Mouse (Mus musculus): ENCODE results near the gene Dcaf6. TPM values are rescaled to one million over a fixed set of nuclear protein-coding genes. Genes with fewer than 3 reads are reported as not detected.

Gene Dcaf6
- polyA plus RNA-seq, 1 experiment from 2014 or later: 12.2 TPM

DNA sequence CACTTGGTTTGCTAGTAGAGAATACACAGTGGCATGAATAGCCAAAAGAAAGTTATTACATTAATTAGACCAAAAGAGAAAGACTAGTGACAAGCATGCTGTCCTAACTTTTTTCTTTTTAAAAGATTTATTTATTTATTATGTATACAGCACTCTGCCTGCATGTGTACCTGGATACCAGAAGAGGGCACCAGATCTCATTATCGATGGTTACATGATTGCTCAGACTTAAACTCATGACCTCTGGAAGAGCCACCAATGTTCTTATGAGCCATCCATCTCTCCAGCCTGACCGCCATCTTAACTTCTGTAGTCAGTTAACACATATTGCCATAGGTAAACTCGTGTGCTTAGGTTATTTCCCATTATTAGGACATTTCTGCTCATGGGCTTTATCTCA lies 95.2 kb downstream of the Dcaf6 start:
- H3K9me3 ChIP-seq (replicated peaks; ENCODE audit: control insufficient read depth, low read length): no peaks in the 10 kb centered on the region
- no peak overlapping the region for H3K27ac ChIP-seq (replicated peaks; ENCODE audit: low read depth, low read length)
- H3K4me1 ChIP-seq (ENCODE audit: control insufficient read depth, insufficient read depth, low read length): no peaks in the 10 kb centered on the region
- DNase-seq (ENCODE audit: low spot score): no peak
- ATAC-seq (replicated peaks; ENCODE audit: insufficient number of reproducible peaks, low FRiP score, low TSS enrichment, low read depth): no peak
- H3K4me2 ChIP-seq (ENCODE audit: low read depth, low read length): no peak overlapping the region
- H3K27me3 ChIP-seq (ENCODE audit: control insufficient read depth, insufficient read depth, low read length): no peaks in the 10 kb centered on the region
- H3K36me3 ChIP-seq (replicated peaks; ENCODE audit: control insufficient read depth, insufficient read depth, low read depth, low read length): no peaks in the 10 kb centered on the region
- WGBS: 94% methylated on average over 3 of the region's 3 CpGs
- H3K4me3 ChIP-seq (ENCODE audit: low read depth, low read length): no peak overlapping the region
- H3K9ac ChIP-seq (replicated peaks; ENCODE audit: low read length): no peak overlapping the region

DNA sequence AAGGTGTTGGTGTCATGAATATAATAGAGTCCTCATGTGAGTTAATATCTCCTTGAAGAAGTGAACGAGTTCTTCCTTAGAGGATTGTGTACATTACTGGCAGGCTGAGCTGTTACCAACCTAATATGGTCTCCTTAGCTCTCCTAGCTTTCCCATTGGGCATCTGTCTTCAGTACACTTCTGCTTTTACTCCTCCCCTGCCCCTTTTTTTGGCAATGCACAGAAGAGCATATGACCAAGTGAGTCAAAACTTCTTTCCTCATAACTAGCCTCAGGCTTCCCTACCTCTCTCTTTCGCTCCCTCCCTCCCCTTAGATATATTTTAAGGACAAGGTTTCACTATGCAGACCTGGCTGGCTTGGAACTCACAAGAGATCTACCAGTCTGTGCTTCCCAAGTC lies 97.0 kb downstream of the Dcaf6 start:
- no peaks in the 10 kb centered on the region for H3K36me3 ChIP-seq (replicated peaks; ENCODE audit: control insufficient read depth, insufficient read depth, low read depth, low read length)
- H3K9me3 ChIP-seq (replicated peaks; ENCODE audit: control insufficient read depth, low read length): no peaks in the 10 kb centered on the region

DNA sequence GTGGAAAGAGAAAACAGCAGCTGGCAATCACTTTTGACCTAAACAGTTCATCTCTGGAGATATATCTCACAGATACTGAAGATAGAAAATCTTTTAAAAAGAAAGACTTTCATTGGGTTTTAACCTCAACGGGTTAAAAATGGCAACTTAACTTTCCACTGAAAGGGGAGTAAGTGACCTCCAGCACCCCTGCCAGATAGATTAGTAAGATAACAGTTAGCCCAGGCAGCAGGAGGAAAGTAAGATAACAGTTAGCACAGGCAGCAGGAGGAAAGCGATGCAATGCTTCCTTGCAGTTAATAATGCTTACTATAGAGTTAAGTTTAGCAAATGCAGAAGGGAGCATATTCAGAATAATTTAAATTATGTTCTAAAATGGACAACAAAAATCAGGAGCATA lies 103.9 kb downstream of the Dcaf6 start:
- Histone ChIP-seq H3K27me3 (ENCODE audit: control insufficient read depth, insufficient read depth, low read length) (no peaks in the 10 kb centered on the region), H3K9me3 (replicated peaks; ENCODE audit: control insufficient read depth, low read length) (no peaks in the 10 kb centered on the region), H3K4me3 (ENCODE audit: low read depth, low read length) (no peak overlapping the region), H3K9ac (replicated peaks; ENCODE audit: low read length) (no peak overlapping the region), H3K36me3 (replicated peaks; ENCODE audit: control insufficient read depth, insufficient read depth, low read depth, low read length) (no peaks in the 10 kb centered on the region), H3K4me2 (ENCODE audit: low read depth, low read length) (no peak overlapping the region), H3K4me1 (ENCODE audit: control insufficient read depth, insufficient read depth, low read length) (no peaks in the 10 kb centered on the region), H3K27ac (replicated peaks; ENCODE audit: low read depth, low read length) (no peak overlapping the region)
- 44% methylated on average over 2 of the region's 2 CpGs for WGBS
- ATAC-seq (replicated peaks; ENCODE audit: insufficient number of reproducible peaks, low FRiP score, low TSS enrichment, low read depth) (no peak), DNase-seq (ENCODE audit: low spot score) (no peak)

More for the DNA sequence above, 97.0 kb downstream of the Dcaf6 start:
- Histone ChIP-seq H3K9ac (replicated peaks; ENCODE audit: low read length) (no peak overlapping the region), H3K27me3 (ENCODE audit: control insufficient read depth, insufficient read depth, low read length) (no peaks in the 10 kb centered on the region), H3K4me1 (ENCODE audit: control insufficient read depth, insufficient read depth, low read length) (no peaks in the 10 kb centered on the region), H3K4me2 (ENCODE audit: low read depth, low read length) (no peak overlapping the region), H3K4me3 (ENCODE audit: low read depth, low read length) (no peak overlapping the region), H3K27ac (replicated peaks; ENCODE audit: low read depth, low read length) (no peak overlapping the region)
- ATAC-seq (replicated peaks; ENCODE audit: insufficient number of reproducible peaks, low FRiP score, low TSS enrichment, low read depth): no peak
- 85% methylated on average over 2 of the region's 2 CpGs for WGBS
- DNase-seq (ENCODE audit: low spot score): no peak

- DNase-seq (ENCODE audit: low spot score): no peak
- Histone ChIP-seq H3K36me3 (replicated peaks; ENCODE audit: control insufficient read depth, insufficient read depth, low read depth, low read length) (no peaks in the 10 kb centered on the region), H3K27ac (replicated peaks; ENCODE audit: low read depth, low read length) (no peak overlapping the region), H3K4me3 (ENCODE audit: low read depth, low read length) (no peak overlapping the region), H3K27me3 (ENCODE audit: control insufficient read depth, insufficient read depth, low read length) (no peaks in the 10 kb centered on the region), H3K9ac (replicated peaks; ENCODE audit: low read length) (no peak overlapping the region), H3K4me2 (ENCODE audit: low read depth, low read length) (no peak overlapping the region), H3K9me3 (replicated peaks; ENCODE audit: control insufficient read depth, low read length) (no peaks in the 10 kb centered on the region), H3K4me1 (ENCODE audit: control insufficient read depth, insufficient read depth, low read length) (no peaks in the 10 kb centered on the region)
- no peak for ATAC-seq (replicated peaks; ENCODE audit: insufficient number of reproducible peaks, low FRiP score, low TSS enrichment, low read depth)
These were observed 111.6 kb downstream of the Dcaf6 start for GRCm38 (mm10) chr1:165348627-165349026.

- no peak for ATAC-seq (replicated peaks; ENCODE audit: insufficient number of reproducible peaks, low FRiP score, low TSS enrichment, low read depth)
- H3K36me3 ChIP-seq (replicated peaks; ENCODE audit: control insufficient read depth, insufficient read depth, low read depth, low read length): no peaks in the 10 kb centered on the region
- WGBS: 35% methylated on average over 4 of the region's 4 CpGs
These were observed 115.8 kb downstream of the Dcaf6 start for GRCm38 (mm10) chr1:165344453-165344852.

DNA sequence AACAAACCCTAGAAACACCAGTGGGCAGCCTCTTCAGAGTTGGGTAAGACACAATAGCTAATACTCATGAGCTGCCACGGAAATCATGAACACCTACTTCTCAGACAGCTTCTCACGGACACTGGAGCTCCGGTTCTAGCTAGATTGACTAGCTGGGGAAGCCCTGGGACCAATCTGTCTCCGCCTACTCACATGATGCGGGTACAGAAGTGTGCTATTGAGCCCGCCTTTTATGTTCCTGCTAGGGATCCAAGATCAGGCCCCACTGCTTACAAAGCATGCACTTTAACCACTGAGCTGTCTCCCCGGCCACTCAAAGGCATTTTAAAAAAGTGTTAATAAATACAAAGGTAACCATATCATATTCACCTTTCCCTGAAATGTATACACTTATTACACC lies 118.1 kb downstream of the Dcaf6 start:
- Histone ChIP-seq H3K36me3 (replicated peaks; ENCODE audit: control insufficient read depth, insufficient read depth, low read depth, low read length) (no peaks in the 10 kb centered on the region), H3K27me3 (ENCODE audit: control insufficient read depth, insufficient read depth, low read length) (no peaks in the 10 kb centered on the region), H3K4me3 (ENCODE audit: low read depth, low read length) (no peak overlapping the region), H3K9ac (replicated peaks; ENCODE audit: low read length) (no peak overlapping the region), H3K27ac (replicated peaks; ENCODE audit: low read depth, low read length) (no peak overlapping the region), H3K4me2 (ENCODE audit: low read depth, low read length) (no peak overlapping the region), H3K4me1 (ENCODE audit: control insufficient read depth, insufficient read depth, low read length) (no peaks in the 10 kb centered on the region), H3K9me3 (replicated peaks; ENCODE audit: control insufficient read depth, low read length) (no peaks in the 10 kb centered on the region)
- no peak for DNase-seq (ENCODE audit: low spot score)
- 77% methylated on average over 7 of the region's 7 CpGs for WGBS
- ATAC-seq (replicated peaks; ENCODE audit: insufficient number of reproducible peaks, low FRiP score, low TSS enrichment, low read depth): no peak

More at GRCm38 (mm10) chr1:165344453-165344852, 115.8 kb downstream of the Dcaf6 start:
- Histone ChIP-seq H3K27me3 (ENCODE audit: control insufficient read depth, insufficient read depth, low read length) (no peaks in the 10 kb centered on the region), H3K4me3 (ENCODE audit: low read depth, low read length) (no peak overlapping the region), H3K4me2 (ENCODE audit: low read depth, low read length) (no peak overlapping the region), H3K9me3 (replicated peaks; ENCODE audit: control insufficient read depth, low read length) (no peaks in the 10 kb centered on the region), H3K27ac (replicated peaks; ENCODE audit: low read depth, low read length) (no peak overlapping the region), H3K9ac (replicated peaks; ENCODE audit: low read length) (no peak overlapping the region), H3K4me1 (ENCODE audit: control insufficient read depth, insufficient read depth, low read length) (no peaks in the 10 kb centered on the region)
- DNase-seq (ENCODE audit: low spot score): peak; percentile 19

- DNase-seq (ENCODE audit: low spot score): no peak
- 88% methylated on average over 3 of the region's 3 CpGs for WGBS
- Histone ChIP-seq H3K27me3 (ENCODE audit: control insufficient read depth, insufficient read depth, low read length) (no peaks in the 10 kb centered on the region), H3K36me3 (replicated peaks; ENCODE audit: control insufficient read depth, insufficient read depth, low read depth, low read length) (no peaks in the 10 kb centered on the region), H3K9me3 (replicated peaks; ENCODE audit: control insufficient read depth, low read length) (no peaks in the 10 kb centered on the region), H3K27ac (replicated peaks; ENCODE audit: low read depth, low read length) (no peak overlapping the region), H3K9ac (replicated peaks; ENCODE audit: low read length) (no peak overlapping the region), H3K4me2 (ENCODE audit: low read depth, low read length) (no peak overlapping the region), H3K4me1 (ENCODE audit: control insufficient read depth, insufficient read depth, low read length) (no peaks in the 10 kb centered on the region), H3K4me3 (ENCODE audit: low read depth, low read length) (no peak overlapping the region)
- no peak for ATAC-seq (replicated peaks; ENCODE audit: insufficient number of reproducible peaks, low FRiP score, low TSS enrichment, low read depth)
These were observed 127.5 kb downstream of the Dcaf6 start for GRCm38 (mm10) chr1:165332797-165333196.

GRCm38 (mm10) chr1:165330859-165331258 lies 129.4 kb downstream of the Dcaf6 start:
- no peaks in the 10 kb centered on the region for H3K9me3 ChIP-seq (replicated peaks; ENCODE audit: control insufficient read depth, low read length)
- ATAC-seq (replicated peaks; ENCODE audit: insufficient number of reproducible peaks, low FRiP score, low TSS enrichment, low read depth) (no peak), DNase-seq (ENCODE audit: low spot score) (no peak)
- no peak overlapping the region for H3K4me2 ChIP-seq (ENCODE audit: low read depth, low read length)
- no peak overlapping the region for H3K9ac ChIP-seq (replicated peaks; ENCODE audit: low read length)
- H3K27ac ChIP-seq (replicated peaks; ENCODE audit: low read depth, low read length): no peak overlapping the region
- no peaks in the 10 kb centered on the region for H3K27me3 ChIP-seq (ENCODE audit: control insufficient read depth, insufficient read depth, low read length)
- no peaks in the 10 kb centered on the region for H3K4me1 ChIP-seq (ENCODE audit: control insufficient read depth, insufficient read depth, low read length)
- no peaks in the 10 kb centered on the region for H3K36me3 ChIP-seq (replicated peaks; ENCODE audit: control insufficient read depth, insufficient read depth, low read depth, low read length)
- no peak overlapping the region for H3K4me3 ChIP-seq (ENCODE audit: low read depth, low read length)

All from embryonic facial prominence, embryonic 11.5 days (tissue).